Mouse (Mus musculus) liver, embryonic 12.5 days (tissue): ENCODE measurements around the gene Tas2r144. TPM values are rescaled to one million over a fixed set of nuclear protein-coding genes. Genes with fewer than 3 reads are reported as not detected.

Experiments
- ATAC-seq: fragments of 200-750 bp; cut with Nextera tagmentation; 2 replicates; pipeline ENCODE4 v1.8.0; 2017; ENCODE audit warnings: moderate number of reproducible peaks, mild to moderate bottlenecking, moderate library complexity
- H3K27ac ChIP-seq: fragments of 300-500 bp; sonication (generic); 2 replicates; pipeline ENCODE4 v1.5.1; 2016; ENCODE audit warnings: mild to moderate bottlenecking
- H3K27me3 ChIP-seq: fragments of 300-500 bp; sonication (generic); replicated peaks from 2 replicates; pipeline ENCODE4 v1.6.1; 2016; ENCODE audit warnings: mild to moderate bottlenecking, moderate library complexity
- H3K36me3 ChIP-seq: fragments of 300-500 bp; sonication (generic); 2 replicates; pipeline ENCODE4 v1.6.1; 2016; ENCODE audit warnings: mild to moderate bottlenecking, moderate library complexity
- H3K4me1 ChIP-seq: fragments of 300-500 bp; sonication (generic); 2 replicates; pipeline ENCODE4 v1.6.1; 2016
- H3K4me2 ChIP-seq: fragments of 300-500 bp; sonication (generic); 2 replicates; pipeline ENCODE4 v1.6.1; 2016; ENCODE audit warnings: mild to moderate bottlenecking, moderate library complexity
- H3K4me3 ChIP-seq: fragments of 300-500 bp; sonication (generic); 2 replicates; pipeline ENCODE4 v1.5.1; 2016; ENCODE audit warnings: mild to moderate bottlenecking, moderate library complexity
- H3K9ac ChIP-seq: fragments of 300-500 bp; sonication (generic); 2 replicates; pipeline ENCODE4 v1.6.1; 2016; ENCODE audit warnings: mild to moderate bottlenecking, moderate library complexity
- H3K9me3 ChIP-seq: fragments of 300-500 bp; sonication (generic); replicated peaks from 2 replicates; pipeline ENCODE4 v1.6.1; 2016; ENCODE audit warnings: mild to moderate bottlenecking, moderate library complexity
- WGBS: fragments of 180-500 bp; shearing (Covaris S2); methylation state at CpG from one replicate; pipeline ENCODE4 v1.1.7; 2016; ENCODE audit not compliant: insufficient replicate concordance; 5-methylcytosine and 5-hydroxymethylcytosine counted together
- polyA plus RNA-seq: library from polyadenylated mRNA; unstranded; fragments of >200 nt; fragmentation: Nextera tagmentation; extraction: Ambion mirVana; gene quantifications from 2 replicates; pipeline ENCODE4 v1.2.1, GENCODE M21; 2016

The Tas2r144 gene
- polyA plus RNA-seq, result not detected in 2 replicates

- Histone ChIP-seq H3K9me3 (no peaks in the 10 kb centered on the region), H3K9ac (no peak within 1 kb of the TSS), H3K4me2 (no peak within 1 kb of the TSS), H3K36me3 (no peaks in the 10 kb centered on the region), H3K27ac (no peak within 1 kb of the TSS), H3K4me3 (no peak within 1 kb of the TSS), H3K27me3 (no peaks in the 10 kb centered on the region), H3K4me1 (no peaks in the 10 kb centered on the region)
- no peak for ATAC-seq
- 50% methylated on average over 2 of the region's 2 CpGs for WGBS
Observed at GRCm38 (mm10) chr6:42215028-42215427, at the start of gene Tas2r144. Tas2r144 (plus strand) TSS chr6:42215328.

GRCm38 (mm10) chr6:42182462-42182861 lies 32.7 kb upstream of the Tas2r144 start:
- Histone ChIP-seq H3K27ac (no peak overlapping the region), H3K27me3 (no peaks in the 10 kb centered on the region), H3K4me1 (no peaks in the 10 kb centered on the region), H3K4me2 (no peak overlapping the region), H3K4me3 (no peak overlapping the region), H3K9me3 (no peaks in the 10 kb centered on the region), H3K9ac (no peak overlapping the region), H3K36me3 (no peaks in the 10 kb centered on the region)
- no peak for ATAC-seq
- 52% methylated on average over 1 of the region's 1 CpGs for WGBS

- Histone ChIP-seq H3K36me3 (no peaks in the 10 kb centered on the region), H3K4me2 (no peak overlapping the region), H3K27me3 (no peaks in the 10 kb centered on the region), H3K4me1 (no peaks in the 10 kb centered on the region), H3K4me3 (no peak overlapping the region), H3K9me3 (no peaks in the 10 kb centered on the region), H3K27ac (no peak overlapping the region), H3K9ac (no peak overlapping the region)
- WGBS, result 25% methylated on average over 3 of the region's 3 CpGs
- ATAC-seq, result no peak
Observed at GRCm38 (mm10) chr6:42186230-42186629, 28.9 kb upstream of the Tas2r144 start.

DNA sequence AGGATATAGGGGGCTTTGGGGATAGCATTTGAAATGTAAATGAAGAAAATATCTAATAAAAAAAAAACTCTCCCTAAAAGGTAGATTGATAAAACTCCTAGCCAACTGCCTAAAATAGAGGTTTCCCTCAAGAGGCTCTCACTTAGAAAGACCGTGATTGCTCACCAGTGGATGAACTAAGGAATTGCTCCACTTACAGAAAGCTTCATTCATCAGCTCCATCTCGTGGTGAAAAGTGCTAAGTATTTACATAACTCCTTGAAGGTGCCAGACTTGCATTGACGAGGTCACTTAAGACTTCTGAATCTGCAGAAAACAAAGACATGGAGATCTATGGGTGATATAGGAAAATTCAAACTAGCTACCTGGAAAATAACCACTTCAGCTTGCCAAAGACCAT lies 17.4 kb upstream of the Tas2r144 start:
- Histone ChIP-seq H3K36me3 (no peaks in the 10 kb centered on the region), H3K9me3 (no peaks in the 10 kb centered on the region), H3K4me2 (no peak overlapping the region), H3K9ac (no peak overlapping the region), H3K4me3 (no peak overlapping the region), H3K27me3 (no peaks in the 10 kb centered on the region), H3K27ac (no peak overlapping the region), H3K4me1 (no peaks in the 10 kb centered on the region)
- no peak for ATAC-seq
- 28% methylated on average over 3 of the region's 3 CpGs for WGBS

DNA sequence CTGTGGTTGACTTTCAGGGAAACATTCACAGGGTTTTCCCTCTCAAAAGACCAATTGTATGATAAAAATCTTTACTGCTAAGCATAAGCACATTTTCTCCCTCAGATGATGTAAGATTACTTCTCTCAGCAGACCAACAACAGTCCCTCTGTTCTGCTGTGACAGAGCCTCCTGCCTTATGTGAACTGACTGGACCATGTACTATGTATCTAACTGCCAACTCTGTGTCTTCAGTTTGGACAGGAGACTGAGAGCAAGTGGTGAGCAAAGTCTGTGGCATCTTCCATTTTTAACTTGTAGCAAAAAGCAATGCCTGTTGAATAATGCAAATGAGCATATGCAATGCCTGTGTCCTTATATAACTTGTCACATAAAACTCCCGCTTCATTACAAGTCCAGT lies 15.6 kb upstream of the Tas2r144 start:
- ATAC-seq, result no peak
- Histone ChIP-seq H3K4me3 (no peak overlapping the region), H3K27me3 (no peaks in the 10 kb centered on the region), H3K4me1 (no peaks in the 10 kb centered on the region), H3K9me3 (no peaks in the 10 kb centered on the region), H3K27ac (no peak overlapping the region), H3K9ac (no peak overlapping the region), H3K36me3 (no peaks in the 10 kb centered on the region), H3K4me2 (no peak overlapping the region)
- WGBS, result 67% methylated on average over 1 of the region's 1 CpGs

DNA sequence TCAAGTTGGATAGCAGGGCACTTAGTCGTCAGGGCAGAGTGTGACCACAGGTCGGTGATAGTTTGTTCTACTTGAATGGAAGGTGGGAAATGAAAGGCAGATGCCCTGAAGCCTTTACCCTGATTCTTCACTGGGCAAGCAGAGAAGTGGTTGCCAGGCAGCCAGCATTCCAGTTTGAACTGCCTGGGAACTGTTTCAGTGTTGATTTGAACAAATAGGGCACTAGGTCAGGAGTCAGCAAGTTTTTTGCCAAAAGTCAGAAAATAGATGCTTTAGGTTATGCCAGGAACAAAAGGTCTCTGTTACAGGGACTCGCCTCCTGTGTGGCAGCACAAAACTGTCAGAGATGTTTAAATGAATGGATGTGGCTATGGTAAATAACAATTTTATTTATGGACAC lies 7.2 kb downstream of the Tas2r144 start:
- no peak for ATAC-seq
- Histone ChIP-seq H3K4me1 (no peaks in the 10 kb centered on the region), H3K9me3 (no peaks in the 10 kb centered on the region), H3K4me3 (no peak overlapping the region), H3K4me2 (no peak overlapping the region), H3K36me3 (no peaks in the 10 kb centered on the region), H3K27me3 (peaks cover 10% of the 10 kb centered on the region; the same call in 1 of the 2 replicates), H3K27ac (no peak overlapping the region), H3K9ac (no peak overlapping the region)
- 62% methylated on average over 3 of the region's 3 CpGs for WGBS

DNA sequence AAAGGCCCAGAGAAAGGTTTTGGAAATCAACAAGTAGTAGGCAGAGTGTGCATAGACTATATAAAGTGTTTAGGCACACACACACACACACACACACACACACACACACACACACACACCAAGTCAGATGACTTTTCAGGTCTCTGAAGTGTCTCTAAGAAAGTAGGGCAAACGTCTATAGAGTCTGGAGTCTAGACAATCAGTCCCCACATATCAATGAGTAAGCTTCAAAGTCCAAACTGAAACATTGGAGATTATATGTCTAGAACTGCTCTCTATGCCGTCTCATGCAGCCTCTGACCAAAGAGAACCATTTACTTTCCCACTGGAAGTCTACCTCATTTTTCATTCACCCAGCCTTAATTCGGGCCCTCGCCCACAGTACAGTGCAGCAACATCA lies 9.9 kb downstream of the Tas2r144 start:
- WGBS, result 59% methylated on average over 4 of the region's 4 CpGs
- no peaks in the 10 kb centered on the region for H3K4me1 ChIP-seq
- no peaks in the 10 kb centered on the region for H3K9me3 ChIP-seq
- no peak overlapping the region for H3K9ac ChIP-seq
- no peak overlapping the region for H3K27ac ChIP-seq
- H3K36me3 ChIP-seq, result no peaks in the 10 kb centered on the region
- H3K27me3 ChIP-seq, result peaks cover 10% of the 10 kb centered on the region; the same call in 1 of the 2 replicates
- H3K4me3 ChIP-seq, result no peak overlapping the region
- H3K4me2 ChIP-seq, result no peak overlapping the region
- ATAC-seq, result no peak

DNA sequence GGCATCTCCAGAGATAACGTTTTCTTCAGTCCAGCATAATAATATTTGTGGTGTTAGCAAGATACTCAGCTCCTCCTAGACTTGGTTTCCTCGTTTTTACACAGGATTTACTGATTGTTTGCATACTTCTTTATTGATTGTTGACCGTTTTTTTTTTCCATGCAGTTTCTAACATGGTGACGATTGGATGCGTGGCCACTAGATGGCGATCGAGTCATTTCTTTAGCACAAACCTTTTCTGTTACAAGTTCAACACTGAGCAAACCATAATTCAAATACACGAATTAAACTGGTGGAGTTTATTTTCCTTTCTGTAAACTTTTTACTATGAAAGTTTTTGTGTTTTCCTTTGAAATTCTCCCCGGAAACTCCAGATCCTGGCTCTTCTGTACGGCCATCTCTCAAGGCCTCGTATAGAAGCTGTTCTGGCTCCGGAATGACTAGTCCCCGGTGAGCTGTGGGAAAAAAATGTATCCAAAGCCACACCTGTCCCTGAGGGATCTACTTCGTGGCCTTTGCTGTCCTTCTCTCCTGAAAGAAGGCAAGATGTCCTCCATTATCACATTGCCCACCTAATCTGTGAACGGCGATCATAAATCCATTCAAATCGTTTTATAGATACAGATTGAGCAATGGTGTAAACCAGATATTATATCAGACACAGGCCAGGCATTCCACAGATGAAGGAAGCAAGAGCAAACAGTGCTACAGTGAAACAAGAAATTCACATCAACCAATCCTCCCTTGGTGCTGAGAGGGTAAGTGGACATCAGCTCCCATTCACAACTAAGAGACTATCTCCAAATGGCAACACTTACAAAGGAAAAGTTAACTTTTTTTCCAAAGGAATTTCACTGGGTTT lies 12.3 kb downstream of the Tas2r144 start:
- Histone ChIP-seq H3K9me3 (no peaks in the 10 kb centered on the region), H3K4me3 (no peak overlapping the region), H3K9ac (no peak overlapping the region), H3K4me2 (no peak overlapping the region), H3K36me3 (no peaks in the 10 kb centered on the region), H3K27me3 (peaks cover 10% of the 10 kb centered on the region; the same call in 1 of the 2 replicates), H3K4me1 (no peaks in the 10 kb centered on the region), H3K27ac (no peak overlapping the region)
- ATAC-seq, result no peak
- 29% methylated on average over 17 of the region's 17 CpGs for WGBS

- H3K4me1 ChIP-seq, result no peaks in the 10 kb centered on the region
- no peaks in the 10 kb centered on the region for H3K36me3 ChIP-seq
- WGBS, result 62% methylated on average over 4 of the region's 4 CpGs
- no peak overlapping the region for H3K9ac ChIP-seq
- no peaks in the 10 kb centered on the region for H3K9me3 ChIP-seq
- H3K4me2 ChIP-seq, result no peak overlapping the region
- H3K27ac ChIP-seq, result no peak overlapping the region
- no peak for ATAC-seq
- H3K27me3 ChIP-seq, result peaks cover 10% of the 10 kb centered on the region; the same call in 1 of the 2 replicates
- no peak overlapping the region for H3K4me3 ChIP-seq
Observed at GRCm38 (mm10) chr6:42229610-42230009, 14.5 kb downstream of the Tas2r144 start.

DNA sequence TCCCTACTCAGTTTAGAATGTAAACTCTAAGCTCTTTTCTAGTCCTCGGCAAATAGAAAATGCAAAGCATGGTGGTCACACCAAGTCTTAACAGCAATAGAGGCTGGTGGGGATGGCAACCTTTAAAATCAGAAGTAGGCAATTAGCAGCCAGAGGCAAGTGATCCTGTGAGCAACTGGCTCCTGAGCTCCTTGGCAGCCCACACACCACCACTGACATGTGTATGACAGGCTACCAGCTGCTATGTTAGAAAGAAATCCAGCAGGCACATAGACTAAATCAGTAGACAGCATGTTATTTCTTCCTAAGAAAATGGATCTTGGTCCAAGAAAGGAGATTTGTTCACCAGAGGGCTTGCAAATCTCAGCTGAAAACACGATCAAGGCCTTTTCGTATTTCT lies 16.1 kb downstream of the Tas2r144 start:
- Histone ChIP-seq H3K36me3 (no peaks in the 10 kb centered on the region), H3K27ac (no peak overlapping the region), H3K4me1 (no peaks in the 10 kb centered on the region), H3K9me3 (no peaks in the 10 kb centered on the region), H3K4me2 (no peak overlapping the region), H3K4me3 (no peak overlapping the region), H3K9ac (no peak overlapping the region), H3K27me3 (no peaks in the 10 kb centered on the region)
- ATAC-seq, result no peak
- 72% methylated on average over 3 of the region's 3 CpGs for WGBS

GRCm38 (mm10) chr6:42237276-42237805 lies 22.2 kb downstream of the Tas2r144 start:
- H3K27me3 ChIP-seq, result no peaks in the 10 kb centered on the region
- H3K4me3 ChIP-seq, result no peak overlapping the region
- H3K4me2 ChIP-seq, result no peak overlapping the region
- no peak for ATAC-seq
- no peaks in the 10 kb centered on the region for H3K4me1 ChIP-seq
- no peaks in the 10 kb centered on the region for H3K9me3 ChIP-seq
- WGBS, result 61% methylated on average over 6 of the region's 6 CpGs
- H3K36me3 ChIP-seq, result no peaks in the 10 kb centered on the region
- no peak overlapping the region for H3K27ac ChIP-seq
- no peak overlapping the region for H3K9ac ChIP-seq

- no peaks in the 10 kb centered on the region for H3K27me3 ChIP-seq
- H3K4me1 ChIP-seq, result peaks cover 11% of the 10 kb centered on the region
- no peak overlapping the region for H3K9ac ChIP-seq
- H3K4me2 ChIP-seq, result no peak overlapping the region
- H3K27ac ChIP-seq, result no peak overlapping the region
- no peaks in the 10 kb centered on the region for H3K36me3 ChIP-seq
- WGBS, result 68% methylated on average over 6 of the region's 6 CpGs
- H3K9me3 ChIP-seq, result no peaks in the 10 kb centered on the region
- H3K4me3 ChIP-seq, result no peak overlapping the region
- no peak for ATAC-seq
Observed at GRCm38 (mm10) chr6:42241311-42242045, 26.4 kb downstream of the Tas2r144 start.
